Mouse (Mus musculus) heart, postnatal 25 days (tissue): ENCODE data around the gene Atg16l1. TPM values are rescaled to one million over a fixed set of nuclear protein-coding genes. Genes with fewer than 3 reads are reported as not detected.

Source experiments
- DNase-seq: peaks from one replicate; pipeline ENCODE4 v3.0.0; 2022; ENCODE audit warnings: low spot score
- intact Hi-C: fragments of 180-260 bp; cut with DNase I; formaldehyde crosslinking; loops from one replicate; pipeline ENCODE4 v1.15.1; 2025
- total RNA-seq, 2 experiments: library from RNA; stranded (reverse); gene quantifications; 2 replicates each; pipeline ENCODE4 v1.2.3; 2021

The Atg16l1 gene
- total RNA-seq, 2 experiments from 2014 or later: 29.3 to 30.5 TPM

DNA sequence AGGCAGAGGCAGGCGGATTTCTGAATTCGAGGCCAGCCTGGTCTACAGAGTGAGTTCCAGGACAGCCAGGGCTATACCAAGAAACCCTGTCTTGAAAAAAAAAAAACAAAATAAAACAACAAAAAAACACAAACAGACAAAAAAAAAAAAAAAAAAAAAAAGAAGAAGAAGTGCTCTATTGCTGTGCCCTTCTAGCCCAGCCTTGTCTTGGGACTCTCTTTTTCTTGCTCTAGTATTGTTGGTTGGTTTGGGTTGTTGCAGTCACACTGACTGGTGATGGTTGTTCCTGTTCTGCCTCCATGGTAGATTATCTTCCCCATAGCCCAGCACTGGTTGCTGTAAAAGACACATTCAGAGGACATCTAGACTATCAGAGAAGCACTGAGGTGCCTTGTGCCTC, 13.6 kb downstream of the Atg16l1 start:
- intact Hi-C loops: loop anchor here (5.0 kb wide), 1 partner anchor 153 kb away; no protein-coding TSS in a partner anchor

DNA sequence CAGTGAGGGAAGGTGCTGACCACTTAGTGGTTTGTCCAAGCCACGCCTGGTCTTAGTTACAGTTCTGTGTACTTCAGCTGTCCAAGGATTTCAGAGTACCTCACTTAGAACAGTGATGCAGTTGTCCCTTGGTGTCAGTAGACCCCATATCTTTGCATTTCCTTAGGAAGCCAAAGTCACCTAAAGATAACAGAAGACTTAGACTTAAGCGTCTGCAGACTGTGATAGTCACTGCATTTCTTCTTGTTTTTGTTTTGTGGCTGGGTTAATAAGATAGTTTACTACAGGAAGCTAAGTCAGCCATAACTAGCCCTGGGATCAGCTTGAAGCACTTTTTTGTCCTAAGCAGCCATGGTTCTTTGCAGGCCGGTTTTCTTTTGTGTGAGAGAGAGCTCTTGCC, 14.8 kb downstream of the Atg16l1 start:
- DNase-seq: no peak
- intact Hi-C loops: no loop called here

More for the DNA sequence above, 13.6 kb downstream of the Atg16l1 start:
- no peak for DNase-seq

DNA sequence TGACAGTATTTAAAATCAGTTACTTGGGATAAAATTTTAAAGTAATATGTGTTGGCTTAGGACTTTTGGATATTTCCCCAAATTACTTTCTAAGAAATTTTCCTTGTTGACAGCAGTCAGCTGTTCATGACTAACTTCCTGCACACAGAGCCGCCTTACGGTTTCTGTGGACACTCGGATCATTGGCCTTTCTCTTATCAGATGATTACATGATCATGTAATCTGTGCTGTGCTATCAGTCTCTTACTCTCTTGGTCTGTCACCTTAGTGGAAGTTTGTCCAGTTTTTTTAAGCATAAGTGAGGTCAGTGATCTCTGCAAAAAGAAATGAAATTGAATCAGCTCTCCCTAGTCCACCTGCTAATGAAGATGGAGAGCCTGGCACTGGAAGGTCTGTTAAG, 16.1 kb downstream of the Atg16l1 start:
- intact Hi-C loops: no loop called here
- DNase-seq: no peak

DNA sequence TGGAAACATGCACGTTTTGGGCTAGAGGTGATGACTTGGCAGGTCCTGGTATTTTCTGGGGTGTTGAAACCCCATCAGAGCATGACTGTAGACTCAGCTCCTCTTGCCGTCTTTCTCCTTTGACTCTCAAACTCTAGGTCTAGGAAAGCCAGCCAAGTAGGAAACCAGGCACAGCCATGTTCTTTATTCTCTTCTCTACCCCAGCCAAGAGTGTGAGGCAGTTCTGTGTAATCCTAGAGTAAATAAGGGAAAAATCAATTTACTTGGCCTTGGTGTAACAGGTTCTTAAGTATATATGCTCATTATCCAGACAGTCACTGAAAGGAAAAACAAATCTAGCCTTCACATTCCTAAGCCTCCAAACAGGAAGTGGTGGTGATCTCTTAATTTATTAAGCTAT, 17.7 kb downstream of the Atg16l1 start:
- DNase-seq: no peak
- intact Hi-C loops: no loop called here

DNA sequence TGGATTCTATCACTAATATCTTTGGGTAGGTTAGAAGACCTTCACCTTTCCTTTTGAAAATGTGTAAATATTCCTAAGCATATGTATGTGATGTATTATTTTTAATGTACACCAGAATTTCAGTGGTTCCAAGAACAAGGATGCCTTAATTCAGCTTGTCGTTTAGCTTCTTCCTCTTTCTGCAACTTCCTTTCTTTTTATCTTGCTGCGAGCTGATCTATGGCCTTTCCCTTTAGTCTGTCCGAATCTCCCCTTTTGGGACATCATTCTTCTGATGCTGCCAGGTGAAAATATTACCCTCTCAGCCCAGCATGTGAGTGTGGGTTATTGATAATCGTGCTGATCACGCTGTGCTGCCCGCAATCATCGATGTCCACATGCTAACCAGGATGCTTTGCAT, 19.2 kb downstream of the Atg16l1 start:
- intact Hi-C loops: no loop called here

DNA sequence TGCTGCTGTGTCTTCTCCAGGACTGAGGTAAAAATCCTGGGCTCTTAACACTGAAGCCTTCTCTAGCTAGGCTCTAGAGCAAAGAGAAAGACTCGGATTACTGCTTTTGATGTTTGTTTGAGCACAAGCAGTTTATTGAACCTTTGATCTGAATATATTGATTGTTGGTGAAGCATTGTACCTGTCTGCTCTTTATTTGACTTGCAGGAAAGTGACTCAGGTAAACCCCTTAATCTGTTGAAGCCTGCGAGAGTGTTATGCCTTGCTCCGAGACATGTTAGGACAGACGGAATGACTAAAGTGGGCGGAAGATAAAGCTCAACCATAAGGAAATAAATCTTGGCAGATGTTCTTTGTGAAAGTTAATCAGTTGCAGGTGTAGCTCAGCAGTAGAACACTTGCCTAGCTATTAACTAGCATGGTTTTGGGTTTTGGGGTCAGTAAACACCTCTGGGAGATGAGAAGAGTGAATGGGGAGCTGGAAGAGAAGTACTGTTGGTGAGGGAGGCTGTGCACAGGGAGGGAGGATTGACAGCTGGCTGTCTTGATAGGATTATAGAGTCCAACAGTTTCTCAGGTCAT, 23.6 kb downstream of the Atg16l1 start:
- intact Hi-C loops: no loop called here

More for the DNA sequence above, 19.2 kb downstream of the Atg16l1 start:
- DNase-seq: no peak

DNA sequence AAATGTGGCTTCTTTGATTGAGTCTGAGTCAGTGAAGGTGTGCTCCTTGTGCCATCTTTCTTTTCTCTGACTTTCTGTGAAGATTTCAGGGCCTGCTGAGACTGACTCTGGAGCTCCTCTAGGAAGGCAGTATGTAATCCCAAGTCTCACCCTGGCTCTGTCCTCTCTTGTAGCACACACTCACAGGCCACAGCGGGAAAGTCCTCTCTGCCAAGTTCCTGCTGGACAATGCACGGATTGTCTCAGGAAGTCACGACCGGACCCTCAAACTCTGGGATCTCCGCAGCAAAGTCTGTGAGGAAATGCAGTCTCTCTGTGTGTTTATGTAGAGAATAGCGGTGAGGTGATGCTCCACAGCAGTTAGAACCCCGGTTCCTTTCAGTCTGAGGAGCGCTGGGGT, 30.0 kb downstream of the Atg16l1 start:
- intact Hi-C loops: loop anchor here (5.0 kb wide), 1 partner anchor 137 kb away; no protein-coding TSS in a partner anchor
- no peak for DNase-seq

More for the DNA sequence above, 23.6 kb downstream of the Atg16l1 start:
- no peak for DNase-seq

DNA sequence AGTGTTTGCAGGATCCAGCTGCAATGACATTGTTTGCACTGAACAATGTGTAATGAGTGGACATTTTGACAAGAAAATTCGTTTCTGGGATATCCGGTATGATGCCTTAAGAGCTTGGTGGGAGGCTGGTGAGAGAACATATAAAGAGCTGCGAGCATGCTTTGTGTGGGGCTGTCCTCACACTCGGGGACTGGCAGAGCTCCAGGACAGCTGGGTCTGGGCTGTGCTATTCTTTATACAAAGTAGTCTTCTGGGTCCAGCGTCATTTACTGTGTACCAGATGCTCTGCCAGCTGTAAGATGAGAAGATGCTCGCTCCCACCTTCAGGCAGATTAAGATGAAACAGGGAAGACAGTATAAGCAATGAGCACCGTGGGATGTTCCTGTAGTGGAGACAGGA, 30.6 kb downstream of the Atg16l1 start:
- no peak for DNase-seq
- intact Hi-C loops: loop anchor here (5.0 kb wide), 1 partner anchor 136 kb away; no protein-coding TSS in a partner anchor

DNA sequence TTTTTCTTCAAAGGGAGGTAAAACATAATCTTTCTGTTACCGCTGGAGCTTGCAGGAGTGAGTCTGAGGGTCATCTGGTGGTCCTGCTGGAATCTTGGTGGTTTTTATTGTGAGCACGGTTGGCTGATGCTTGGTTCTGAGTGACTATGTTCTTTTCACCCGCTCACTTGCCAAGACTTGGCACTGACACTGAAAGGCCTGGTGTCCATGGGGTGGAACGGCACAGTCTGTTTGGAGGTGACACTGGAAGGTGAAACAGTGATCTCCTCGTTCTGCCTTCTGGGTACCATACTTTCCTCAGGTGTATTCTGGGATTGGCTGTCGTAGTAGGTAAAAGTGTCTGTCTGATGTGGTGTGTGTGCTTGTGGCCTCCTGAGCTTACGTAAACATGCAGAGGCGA, 34.0 kb downstream of the Atg16l1 start:
- no peak for DNase-seq
- intact Hi-C loops: loop anchor here (5.0 kb wide), 1 partner anchor 133 kb away; no protein-coding TSS in a partner anchor

DNA sequence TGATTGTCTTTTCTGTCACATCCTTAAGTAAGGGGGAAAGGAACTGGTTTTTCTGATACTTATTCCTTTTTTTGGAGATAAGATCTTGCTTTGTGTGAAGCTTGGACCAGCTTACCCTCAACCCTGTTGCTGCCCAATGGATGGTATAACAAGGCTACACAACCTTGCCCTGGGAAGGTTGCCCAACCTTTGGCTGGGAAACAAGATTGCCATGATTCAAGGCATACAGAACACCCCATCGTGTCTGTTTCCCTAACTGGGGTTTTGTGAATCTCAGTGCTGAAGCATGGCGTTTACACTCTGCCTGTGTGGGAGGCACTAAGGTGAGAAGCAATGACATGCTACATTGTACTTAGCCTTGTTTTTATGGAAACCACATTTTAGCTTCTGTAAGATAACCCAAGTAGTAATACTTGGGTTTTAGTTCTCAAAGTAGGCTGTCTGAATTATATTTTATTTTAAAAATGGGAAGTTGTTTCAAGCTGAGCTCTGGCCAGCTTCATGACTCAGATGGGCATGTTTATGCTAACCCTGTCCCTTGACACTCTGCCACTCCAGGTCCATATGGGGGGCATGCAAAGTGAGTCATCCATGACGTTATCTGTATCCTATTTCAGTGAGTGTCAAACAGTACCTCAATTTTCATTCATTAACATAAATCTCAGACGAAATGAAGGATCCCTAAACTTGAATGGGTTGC, 36.9 kb downstream of the Atg16l1 start:
- intact Hi-C loops: no loop called here

DNA sequence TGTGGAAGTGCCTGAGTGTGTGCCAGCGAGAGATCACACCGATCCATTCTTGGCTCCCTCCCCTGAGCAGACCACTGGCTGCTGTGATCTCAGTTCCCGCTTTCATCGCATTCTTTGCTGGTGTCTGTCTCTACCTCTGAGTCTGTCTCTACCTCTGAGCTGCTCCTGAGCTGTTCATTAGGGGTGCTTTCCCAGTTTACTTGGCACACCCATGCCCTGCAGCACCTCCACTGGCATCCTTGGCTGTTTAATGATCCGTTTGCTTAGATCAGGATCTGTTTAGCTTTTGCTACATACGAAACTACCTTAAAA, 37.4 kb downstream of the Atg16l1 start:
- DNase-seq: no peak
- intact Hi-C loops: no loop called here

More for the DNA sequence above, 36.9 kb downstream of the Atg16l1 start:
- no peak for DNase-seq

DNA sequence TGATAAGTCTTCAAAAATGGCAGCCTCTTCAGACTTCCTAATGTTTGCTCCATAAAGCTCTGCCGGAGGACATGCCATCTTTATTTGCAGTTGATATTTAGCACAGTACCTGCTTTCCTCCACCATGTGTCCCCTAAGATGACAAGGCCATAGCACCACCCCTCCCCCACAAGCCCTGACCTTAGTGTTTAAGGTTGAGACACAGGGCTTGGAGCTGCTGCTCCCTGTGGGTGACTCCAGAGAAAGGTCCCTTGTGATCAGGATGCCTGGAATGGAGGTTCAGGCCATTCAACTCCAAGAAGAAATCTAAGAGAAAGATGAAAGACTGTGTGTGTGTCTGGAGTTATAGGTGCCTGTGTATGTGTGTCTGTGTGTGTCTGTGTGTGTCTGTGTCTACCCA, 42.0 kb downstream of the Atg16l1 start:
- intact Hi-C loops: no loop called here

DNA sequence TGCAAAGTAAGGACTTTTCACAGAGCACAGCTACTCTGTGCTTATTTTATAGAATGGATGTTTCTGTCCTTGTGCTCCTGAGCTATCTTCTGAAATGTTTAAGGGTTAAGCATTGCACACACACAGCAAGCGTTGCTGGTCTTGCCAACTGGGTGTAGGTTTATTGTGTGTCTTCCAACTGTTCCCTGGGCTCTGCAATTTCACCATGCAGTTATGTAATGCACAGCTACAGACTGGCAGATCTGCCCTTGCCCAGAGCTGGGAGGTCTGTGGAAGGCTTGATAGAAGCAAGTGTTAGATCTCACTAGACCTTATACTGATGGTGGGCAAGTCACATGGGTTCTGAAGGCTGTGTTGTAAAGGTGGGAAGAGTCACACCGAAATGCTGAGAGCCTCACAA, 42.6 kb downstream of the Atg16l1 start:
- no peak for DNase-seq
- intact Hi-C loops: no loop called here

More for the DNA sequence above, 42.0 kb downstream of the Atg16l1 start:
- DNase-seq: no peak

DNA sequence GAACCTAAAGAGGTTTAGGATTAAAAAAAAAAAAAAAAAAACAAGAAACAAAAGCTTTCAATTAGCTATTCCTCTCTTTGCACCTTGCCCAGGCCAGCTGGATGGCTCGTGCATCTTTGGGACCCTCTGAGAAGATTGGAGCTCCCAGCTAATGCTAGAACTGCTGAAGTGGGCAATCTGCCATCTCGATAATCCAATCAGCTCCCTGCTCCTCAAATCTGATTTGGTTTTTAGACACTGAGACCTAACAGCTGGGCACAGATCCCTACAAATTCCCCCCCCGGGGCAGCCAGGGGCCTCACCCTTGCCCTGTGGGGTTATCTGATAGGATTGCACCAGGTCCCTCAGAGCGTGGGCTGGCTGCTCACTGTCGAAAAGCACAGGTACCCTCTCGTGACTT, 47.9 kb downstream of the Atg16l1 start, which contains the start of gene Sag:
Gene Sag (plus strand): TSS at position 105 of the 400 bp plus-strand sequence.
- intact Hi-C loops: no loop called here
- no peak for DNase-seq

DNA sequence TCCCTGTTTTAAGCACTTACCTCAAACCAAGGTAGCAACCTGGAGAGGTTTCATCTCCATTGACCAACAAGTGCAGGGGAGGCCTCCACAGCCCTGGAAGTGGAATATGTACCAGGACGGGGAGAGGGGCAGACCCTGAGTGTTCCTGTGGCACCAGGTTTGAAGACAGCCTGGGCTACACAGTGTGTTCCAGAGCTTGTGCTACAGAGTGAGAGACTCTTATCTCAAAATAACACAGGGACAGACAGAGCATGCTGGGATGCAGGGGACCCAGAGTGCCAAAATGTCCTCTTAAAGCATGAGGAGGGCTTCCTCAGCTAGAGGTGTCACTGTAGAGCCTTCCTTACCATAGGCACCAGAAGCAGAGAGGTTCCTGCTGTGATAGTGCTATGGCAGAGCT, 52.1 kb downstream of the Atg16l1 start:
- intact Hi-C loops: no loop called here
- no peak for DNase-seq

DNA sequence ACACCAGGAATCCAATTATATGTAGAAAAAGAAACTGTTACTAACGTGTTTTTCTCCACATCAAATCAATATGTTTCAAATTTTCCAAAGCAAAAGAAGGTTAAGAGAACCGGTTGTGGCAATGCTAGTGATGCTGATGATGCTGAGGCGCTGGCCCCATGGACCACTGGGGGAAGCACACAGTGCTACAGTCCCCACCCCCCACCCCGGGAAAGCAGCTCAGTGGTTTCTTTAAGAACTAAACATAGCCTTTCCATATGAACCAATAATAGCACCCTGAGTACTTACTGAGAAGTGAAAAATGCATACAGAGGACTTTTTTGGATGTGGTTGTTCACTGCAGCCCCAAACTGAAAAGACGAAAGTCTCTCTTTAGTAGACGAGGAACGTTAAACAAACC, 55.7 kb downstream of the Atg16l1 start:
- DNase-seq: no peak
- intact Hi-C loops: no loop called here

DNA sequence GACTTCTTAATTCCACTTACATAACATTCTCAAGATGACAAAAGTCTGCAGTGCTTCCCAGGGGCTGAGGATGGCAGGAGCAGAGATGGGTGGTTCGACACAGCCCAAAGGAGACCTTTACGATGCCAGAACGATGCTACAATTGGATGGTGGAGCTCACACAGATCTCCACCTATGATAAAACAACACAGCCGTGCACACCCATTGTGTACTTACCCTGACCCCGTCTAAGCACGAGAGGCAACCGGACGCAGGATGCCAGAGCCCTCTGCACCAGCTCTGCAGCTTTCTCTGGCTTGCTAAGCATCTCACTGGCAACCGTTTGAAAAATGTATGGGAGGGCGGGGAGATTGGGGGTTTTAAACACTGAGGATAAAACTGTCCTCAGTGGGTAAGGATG, 56.4 kb downstream of the Atg16l1 start:
- intact Hi-C loops: no loop called here
- no peak for DNase-seq

DNA sequence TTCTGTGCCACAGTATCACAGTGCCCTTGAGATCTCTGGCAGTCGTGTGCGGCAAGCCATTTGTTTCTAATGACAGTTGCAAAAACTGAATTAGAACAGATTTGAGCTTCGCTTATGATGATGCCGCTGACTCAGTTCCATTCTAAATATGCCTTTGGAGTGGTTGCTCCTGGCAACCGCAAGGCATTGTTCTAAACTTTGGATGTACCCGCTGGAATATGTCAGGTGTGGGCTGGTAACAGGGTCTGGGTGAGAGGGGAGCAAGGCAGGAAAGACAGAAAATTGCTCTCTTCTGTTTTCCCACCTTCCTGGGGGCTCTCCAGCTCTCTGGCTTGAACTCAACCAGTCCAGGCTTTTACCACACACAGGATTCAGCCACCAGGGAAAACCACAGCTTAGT, 57.5 kb downstream of the Atg16l1 start:
- intact Hi-C loops: no loop called here
- no peak for DNase-seq

DNA sequence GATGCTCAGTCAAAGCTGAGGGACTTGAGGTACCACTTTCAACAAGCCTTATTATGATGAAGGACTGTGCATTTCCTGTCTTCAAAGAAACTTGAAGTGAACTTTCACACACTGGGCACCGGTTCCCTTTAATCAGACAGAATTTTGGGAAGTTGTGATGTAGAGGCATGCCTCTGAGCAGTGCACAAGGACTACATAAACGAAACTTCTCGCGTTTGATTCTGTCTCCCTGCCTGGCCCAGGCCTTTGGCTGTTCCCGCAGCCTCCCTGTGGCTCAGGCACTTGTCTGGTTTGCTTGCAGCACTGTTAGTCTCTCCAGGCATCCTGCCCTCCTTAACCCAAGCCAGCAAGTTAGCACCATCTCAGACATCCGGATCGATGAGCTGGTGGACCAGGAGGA, 58.0 kb downstream of the Atg16l1 start:
- no peak for DNase-seq

DNA sequence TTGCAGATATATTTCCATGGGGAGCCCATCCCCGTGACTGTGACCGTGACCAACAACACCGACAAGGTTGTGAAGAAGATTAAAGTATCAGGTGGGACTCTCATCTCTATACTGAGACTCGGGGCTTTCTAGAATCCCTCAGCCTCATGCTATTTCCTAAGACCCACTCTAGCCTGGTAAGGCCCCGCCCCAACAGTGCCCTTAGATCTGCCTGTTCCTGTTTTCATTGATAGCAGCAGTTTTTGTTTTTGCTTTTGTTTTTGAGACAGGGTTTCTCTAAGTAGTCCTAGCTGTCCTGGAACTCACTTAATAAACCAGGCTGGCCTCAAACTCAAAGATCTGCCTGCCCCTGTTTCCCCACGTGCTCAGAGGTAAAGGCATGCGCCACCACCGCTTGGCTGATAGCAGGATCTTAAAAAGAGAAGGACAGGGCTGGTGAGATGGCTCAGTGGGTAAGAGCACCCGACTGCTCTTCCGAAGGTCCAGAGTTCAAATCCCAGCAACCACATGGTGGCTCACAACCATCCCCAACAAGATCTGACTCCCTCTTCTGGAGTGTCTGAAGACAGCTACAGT, 68.8 kb downstream of the Atg16l1 start:
- intact Hi-C loops: no loop called here
- no peak for DNase-seq

More for the DNA sequence above, 58.0 kb downstream of the Atg16l1 start:
- intact Hi-C loops: no loop called here

DNA sequence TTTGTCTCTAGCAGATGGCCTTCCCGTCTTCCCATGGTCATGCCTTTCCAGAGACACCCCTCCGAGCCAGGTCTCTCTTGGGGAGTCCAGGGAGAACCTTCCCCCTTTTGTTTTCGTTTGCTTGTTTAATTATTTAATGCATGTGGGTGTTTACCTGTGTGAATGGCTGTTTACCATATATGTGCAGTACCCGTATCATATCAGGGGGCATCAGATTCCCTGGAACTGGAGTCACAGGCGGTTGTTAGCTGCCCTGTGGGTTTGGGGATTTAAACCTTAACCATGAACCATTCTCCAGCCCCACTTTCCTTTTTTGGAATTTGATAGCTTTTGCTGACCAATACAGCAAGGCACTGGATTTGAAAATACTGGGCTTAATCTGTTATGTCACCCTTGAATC, 69.6 kb downstream of the Atg16l1 start:
- intact Hi-C loops: no loop called here
- DNase-seq: no peak
